Mouse (Mus musculus): Measurements from ENCODE around the gene Map3k5. TPM values are rescaled to one million over a fixed set of nuclear protein-coding genes. Genes with fewer than 3 reads are reported as not detected.

Gene Map3k5
- polyA plus RNA-seq, 1 experiment, result 1.0 TPM

DNA sequence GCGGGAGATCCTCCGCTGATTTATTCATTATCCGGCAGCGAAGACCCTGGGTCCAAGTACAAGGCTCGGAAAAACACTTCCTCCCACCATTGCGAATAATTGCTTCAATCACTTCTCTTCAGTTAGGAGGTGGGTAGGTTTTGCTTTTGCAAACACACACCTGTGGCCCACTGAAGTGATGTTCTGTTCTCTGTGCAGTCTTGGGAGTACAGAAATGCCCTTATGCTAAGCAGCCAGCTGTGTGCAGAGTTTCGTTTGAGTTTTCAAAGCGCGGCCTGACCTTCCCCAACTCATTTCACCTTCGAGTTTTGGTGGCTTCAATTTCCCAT is 987 bp downstream of the Map3k5 start:
- TF ChIP-seq POLR2A (IDR thresholded peaks at IDR 0.05; ENCODE audit: control insufficient read depth, low read depth, low read length), result no peak
- TF ChIP-seq CTCF (IDR thresholded peaks at IDR 0.05; ENCODE audit: control insufficient read depth, insufficient read depth, insufficient replicate concordance, low read depth, low read length), result no peak
- H3K27me3 ChIP-seq (ENCODE audit: control insufficient read depth, insufficient read depth, low read length), result no peaks in the 10 kb centered on the region
- H3K27ac ChIP-seq (ENCODE audit: control insufficient read depth, insufficient read depth, low read depth, low read length), result no peak overlapping the region
- no peaks in the 10 kb centered on the region for H3K36me3 ChIP-seq (ENCODE audit: control insufficient read depth, insufficient read depth, low read length)
- H3K4me3 ChIP-seq (ENCODE audit: control insufficient read depth, low read depth, low read length), result peak overlapping the region; percentile 88
- peaks cover 10% of the 10 kb centered on the region for H3K4me1 ChIP-seq (ENCODE audit: control insufficient read depth, insufficient read depth, low read length)

GRCm38 (mm10) chr10:19935821-19936367 is 1.6 kb downstream of the Map3k5 start:
- Histone ChIP-seq H3K36me3 (ENCODE audit: control insufficient read depth, insufficient read depth, low read length) (no peaks in the 10 kb centered on the region), H3K27me3 (ENCODE audit: control insufficient read depth, insufficient read depth, low read length) (no peaks in the 10 kb centered on the region), H3K4me3 (ENCODE audit: control insufficient read depth, low read depth, low read length) (no peak overlapping the region), H3K27ac (ENCODE audit: control insufficient read depth, insufficient read depth, low read depth, low read length) (no peak overlapping the region), H3K4me1 (ENCODE audit: control insufficient read depth, insufficient read depth, low read length) (peaks cover 10% of the 10 kb centered on the region)
- TF ChIP-seq POLR2A (IDR thresholded peaks at IDR 0.05; ENCODE audit: control insufficient read depth, low read depth, low read length), result no peak
- no peak for TF ChIP-seq CTCF (IDR thresholded peaks at IDR 0.05; ENCODE audit: control insufficient read depth, insufficient read depth, insufficient replicate concordance, low read depth, low read length)

GRCm38 (mm10) chr10:19936961-19937708 is 2.9 kb downstream of the Map3k5 start:
- no peaks in the 10 kb centered on the region for H3K36me3 ChIP-seq (ENCODE audit: control insufficient read depth, insufficient read depth, low read length)
- no peaks in the 10 kb centered on the region for H3K27me3 ChIP-seq (ENCODE audit: control insufficient read depth, insufficient read depth, low read length)
- TF ChIP-seq POLR2A (IDR thresholded peaks at IDR 0.05; ENCODE audit: control insufficient read depth, low read depth, low read length), result no peak
- no peak for TF ChIP-seq CTCF (IDR thresholded peaks at IDR 0.05; ENCODE audit: control insufficient read depth, insufficient read depth, insufficient replicate concordance, low read depth, low read length)
- peaks cover 10% of the 10 kb centered on the region for H3K4me1 ChIP-seq (ENCODE audit: control insufficient read depth, insufficient read depth, low read length)
- H3K4me3 ChIP-seq (ENCODE audit: control insufficient read depth, low read depth, low read length), result no peak overlapping the region
- H3K27ac ChIP-seq (ENCODE audit: control insufficient read depth, insufficient read depth, low read depth, low read length), result no peak overlapping the region

- Histone ChIP-seq H3K36me3 (ENCODE audit: control insufficient read depth, insufficient read depth, low read length) (no peaks in the 10 kb centered on the region), H3K27me3 (ENCODE audit: control insufficient read depth, insufficient read depth, low read length) (no peaks in the 10 kb centered on the region), H3K4me1 (ENCODE audit: control insufficient read depth, insufficient read depth, low read length) (peaks cover 5% of the 10 kb centered on the region), H3K27ac (ENCODE audit: control insufficient read depth, insufficient read depth, low read depth, low read length) (no peak overlapping the region), H3K4me3 (ENCODE audit: control insufficient read depth, low read depth, low read length) (no peak overlapping the region)
- TF ChIP-seq POLR2A (IDR thresholded peaks at IDR 0.05; ENCODE audit: control insufficient read depth, low read depth, low read length), result no peak
- no peak for TF ChIP-seq CTCF (IDR thresholded peaks at IDR 0.05; ENCODE audit: control insufficient read depth, insufficient read depth, insufficient replicate concordance, low read depth, low read length)
These were observed 4.5 kb downstream of the Map3k5 start for GRCm38 (mm10) chr10:19938738-19939137.

DNA sequence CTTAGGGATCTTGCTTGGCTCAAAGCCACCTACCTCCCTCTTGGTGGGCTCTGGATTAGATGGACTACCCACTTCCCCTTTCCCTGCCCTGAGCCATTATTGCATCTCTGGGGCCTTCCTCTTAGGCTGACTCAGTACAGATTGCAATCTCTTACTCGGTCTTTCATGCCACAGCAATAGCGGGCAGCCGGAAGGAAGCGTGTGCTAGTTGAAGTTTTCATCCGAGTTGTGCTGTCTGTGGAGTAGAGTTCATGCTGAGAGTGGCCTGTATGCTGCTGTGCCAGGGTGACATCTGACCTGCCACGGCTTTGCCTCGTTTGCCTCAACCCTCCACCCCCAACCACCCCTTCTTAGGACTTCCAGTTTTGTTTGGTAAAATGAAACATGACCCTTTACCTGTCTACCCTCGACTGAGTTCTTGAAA is 5.0 kb downstream of the Map3k5 start:
- Histone ChIP-seq H3K4me1 (ENCODE audit: control insufficient read depth, insufficient read depth, low read length) (peaks cover 3% of the 10 kb centered on the region; the same call in 1 of the 2 replicates), H3K27ac (ENCODE audit: control insufficient read depth, insufficient read depth, low read depth, low read length) (no peak overlapping the region), H3K27me3 (ENCODE audit: control insufficient read depth, insufficient read depth, low read length) (no peaks in the 10 kb centered on the region), H3K36me3 (ENCODE audit: control insufficient read depth, insufficient read depth, low read length) (no peaks in the 10 kb centered on the region), H3K4me3 (ENCODE audit: control insufficient read depth, low read depth, low read length) (no peak overlapping the region)
- TF ChIP-seq POLR2A (IDR thresholded peaks at IDR 0.05; ENCODE audit: control insufficient read depth, low read depth, low read length), result no peak
- no peak for TF ChIP-seq CTCF (IDR thresholded peaks at IDR 0.05; ENCODE audit: control insufficient read depth, insufficient read depth, insufficient replicate concordance, low read depth, low read length)

- Histone ChIP-seq H3K4me1 (ENCODE audit: control insufficient read depth, insufficient read depth, low read length) (no peaks in the 10 kb centered on the region), H3K27ac (ENCODE audit: control insufficient read depth, insufficient read depth, low read depth, low read length) (no peak overlapping the region), H3K36me3 (ENCODE audit: control insufficient read depth, insufficient read depth, low read length) (no peaks in the 10 kb centered on the region), H3K27me3 (ENCODE audit: control insufficient read depth, insufficient read depth, low read length) (no peaks in the 10 kb centered on the region), H3K4me3 (ENCODE audit: control insufficient read depth, low read depth, low read length) (no peak overlapping the region)
- no peak for TF ChIP-seq POLR2A (IDR thresholded peaks at IDR 0.05; ENCODE audit: control insufficient read depth, low read depth, low read length)
- TF ChIP-seq CTCF (IDR thresholded peaks at IDR 0.05; ENCODE audit: control insufficient read depth, insufficient read depth, insufficient replicate concordance, low read depth, low read length), result no peak
These were observed 5.9 kb downstream of the Map3k5 start for GRCm38 (mm10) chr10:19940127-19940526.

- Histone ChIP-seq H3K27ac (ENCODE audit: control insufficient read depth, insufficient read depth, low read depth, low read length) (no peak overlapping the region), H3K4me1 (ENCODE audit: control insufficient read depth, insufficient read depth, low read length) (no peaks in the 10 kb centered on the region)
- TF ChIP-seq CTCF (IDR thresholded peaks at IDR 0.05; ENCODE audit: control insufficient read depth, insufficient read depth, insufficient replicate concordance, low read depth, low read length), result no peak
- no peak for TF ChIP-seq POLR2A (IDR thresholded peaks at IDR 0.05; ENCODE audit: control insufficient read depth, low read depth, low read length)
These were observed 6.4 kb downstream of the Map3k5 start for GRCm38 (mm10) chr10:19940626-19941025.

More at GRCm38 (mm10) chr10:19940626-19941025, 6.4 kb downstream of the Map3k5 start:
- Histone ChIP-seq H3K36me3 (ENCODE audit: control insufficient read depth, insufficient read depth, low read length) (no peaks in the 10 kb centered on the region), H3K4me3 (ENCODE audit: control insufficient read depth, low read depth, low read length) (no peak overlapping the region), H3K27me3 (ENCODE audit: control insufficient read depth, insufficient read depth, low read length) (no peaks in the 10 kb centered on the region)

Measured in testis, adult 2 months (tissue).